Mouse (Mus musculus) heart, postnatal 25 days (tissue): Measurements from ENCODE around the gene Xrn2. TPM values are rescaled to one million over a fixed set of nuclear protein-coding genes. Genes with fewer than 3 reads are reported as not detected.
A peak's percentile ranks its signal among the peaks of the same experiment; 100 is the strongest.
"Not testable (repeated sequence)": the region's sequence is repeated elsewhere in the genome, so short reads cannot be mapped to it uniquely, and the experiment has no call there.

Experiments
- DNase-seq: peaks from one replicate; pipeline ENCODE4 v3.0.0; 2022; ENCODE audit warnings: low spot score
- intact Hi-C: fragments of 180-260 bp; cut with DNase I; formaldehyde crosslinking; loops from one replicate; pipeline ENCODE4 v1.15.1; 2025
- total RNA-seq, 2 experiments: library from RNA; stranded (reverse); gene quantifications; 2 replicates each; pipeline ENCODE4 v1.2.3; 2021

Gene Xrn2
- 10 to 100 TPM; 21.7 to 21.8 TPM for total RNA-seq

GRCm38 (mm10) chr2:147012623-147013184, at the start of gene Xrn2:
Xrn2 (plus strand) TSS chr2:147012996.
- DNase-seq: peak; percentile 90
- intact Hi-C loops: loop anchor here (5.0 to 10.0 kb wide), 3 partner anchors 50 to 498 kb away; partner anchors contain the start of genes Kiz and Ralgapa2

DNA sequence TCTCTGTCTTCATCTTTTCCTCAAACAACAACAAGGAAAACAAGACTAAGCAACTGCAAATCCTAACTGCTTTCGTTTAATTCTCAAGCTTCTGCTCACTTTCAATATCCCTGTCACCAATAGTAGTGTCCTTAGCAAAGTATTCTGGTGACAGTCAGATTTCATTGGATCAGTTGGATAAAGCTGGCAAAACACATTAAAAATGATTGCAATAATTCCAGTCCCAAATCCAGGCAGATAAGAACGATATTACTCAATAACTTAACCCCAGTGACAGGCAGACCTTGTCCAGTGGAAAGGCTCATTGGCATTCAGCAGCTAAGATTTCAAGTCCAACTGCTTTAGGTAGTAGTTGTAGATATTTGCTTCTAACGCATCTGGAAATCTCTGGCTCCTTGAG, 37.8 kb upstream of the Xrn2 start:
- intact Hi-C loops: no loop called here
- no peak for DNase-seq

- no peak for DNase-seq
- intact Hi-C loops: no loop called here
Observed at GRCm38 (mm10) chr2:146975453-146976028, 37.3 kb upstream of the Xrn2 start.

DNA sequence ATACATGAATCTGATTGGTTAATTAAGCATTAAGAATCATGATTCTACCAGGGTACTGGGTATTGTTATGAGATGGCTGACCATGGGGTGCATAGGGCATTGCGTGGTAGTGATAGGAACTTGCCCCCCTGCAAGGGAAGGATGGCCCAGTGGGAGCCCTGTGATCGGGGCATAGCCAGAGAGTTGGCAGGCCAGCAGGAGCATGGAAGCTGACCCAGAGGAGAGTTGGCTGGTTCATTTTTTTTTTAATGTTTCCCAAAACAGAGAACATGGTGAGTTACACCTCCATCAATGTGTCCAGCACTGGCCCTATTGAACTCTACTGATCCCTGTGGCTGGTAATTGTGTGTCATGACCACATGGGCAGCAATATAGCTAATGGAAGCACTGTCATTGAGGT, 30.0 kb upstream of the Xrn2 start:
- intact Hi-C loops: no loop called here
- no peak for DNase-seq

- intact Hi-C loops: no loop called here
- no peak for DNase-seq
Observed at GRCm38 (mm10) chr2:146984831-146985230, 28.0 kb upstream of the Xrn2 start.

- no peak for DNase-seq
- intact Hi-C loops: no loop called here
Observed at GRCm38 (mm10) chr2:146985807-146986206, 27.0 kb upstream of the Xrn2 start.

GRCm38 (mm10) chr2:146986429-146986828, 26.4 kb upstream of the Xrn2 start:
- no peak for DNase-seq
- intact Hi-C loops: no loop called here

DNA sequence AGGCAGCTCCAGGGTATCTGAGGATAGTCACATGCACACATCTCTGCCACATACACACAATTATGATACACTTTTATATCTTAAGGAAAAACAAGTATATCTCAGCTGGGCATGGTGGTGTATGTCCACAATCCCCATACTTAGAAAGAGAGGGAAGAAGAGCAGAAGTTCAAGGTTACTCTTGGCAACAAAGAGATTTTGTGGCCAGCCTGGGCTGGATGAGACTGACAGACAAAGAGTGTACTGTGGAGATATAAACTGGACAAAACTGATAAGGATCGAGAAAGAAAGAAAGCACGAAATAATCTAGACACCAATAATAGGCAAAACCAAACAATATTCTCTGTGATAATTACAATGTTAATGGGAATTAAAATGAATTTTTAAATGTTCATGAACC, 5.5 kb upstream of the Xrn2 start:
- intact Hi-C loops: no loop called here
- DNase-seq: no peak

DNA sequence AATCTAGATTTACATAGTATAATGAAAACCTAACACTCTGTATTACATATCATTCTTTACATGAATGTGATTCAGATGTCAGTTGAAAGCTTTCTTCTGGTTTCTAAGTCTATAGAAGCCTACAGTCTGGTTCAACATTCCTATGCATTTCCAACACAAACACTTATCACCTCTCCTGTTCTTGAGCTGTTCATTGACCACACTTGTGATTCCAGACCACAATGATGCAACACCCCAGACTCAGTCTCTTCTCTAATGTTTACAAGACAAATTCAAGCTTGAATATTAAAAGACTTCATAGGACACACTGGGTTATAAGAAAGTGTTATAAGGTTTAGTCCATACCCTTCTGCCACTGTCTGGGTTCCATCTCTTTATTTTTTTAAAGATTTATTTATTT, 3.7 kb upstream of the Xrn2 start:
- intact Hi-C loops: no loop called here
- DNase-seq: no peak

- intact Hi-C loops: loop anchor here (5.0 to 10.0 kb wide), 3 partner anchors 48 to 495 kb away; partner anchors contain the start of genes Kiz and Ralgapa2
- no peak for DNase-seq
Observed at GRCm38 (mm10) chr2:147010141-147010540, 2.7 kb upstream of the Xrn2 start.

- intact Hi-C loops: loop anchor here (5.0 to 10.0 kb wide), 3 partner anchors 49 to 496 kb away; partner anchors contain the start of genes Kiz and Ralgapa2
- DNase-seq: no peak
Observed at GRCm38 (mm10) chr2:147010952-147011351, 1.8 kb upstream of the Xrn2 start.

DNA sequence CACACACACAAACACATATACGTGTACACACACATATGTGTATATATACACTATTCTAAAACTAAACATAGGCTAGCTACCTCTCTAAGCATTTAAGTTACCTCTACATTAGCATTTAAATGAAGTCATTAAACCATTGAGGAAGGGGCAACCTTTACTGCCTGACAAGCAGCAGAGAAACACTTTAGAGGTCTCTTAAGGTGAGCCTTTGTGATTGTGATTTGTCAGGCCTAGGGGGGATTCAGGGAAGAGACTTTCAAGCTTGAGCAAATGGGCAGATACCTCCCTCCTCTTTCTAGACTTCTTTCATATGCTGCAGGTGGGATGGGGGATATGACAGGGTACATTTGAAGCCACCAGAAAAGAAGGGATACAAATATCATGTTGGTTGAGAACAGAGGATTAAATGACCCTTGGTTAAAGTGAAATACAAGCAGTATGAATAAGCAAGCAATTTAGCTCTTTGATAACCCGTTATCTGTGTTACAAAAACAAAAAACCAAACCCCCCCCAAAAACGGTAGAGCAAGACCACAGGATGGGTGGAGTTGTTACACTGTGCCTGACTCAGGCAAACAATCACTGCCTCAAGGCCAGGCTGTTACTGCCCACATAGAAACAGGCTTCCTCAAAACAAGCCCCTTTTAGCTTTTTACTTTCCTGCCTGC, 1.2 kb upstream of the Xrn2 start:
- no peak for DNase-seq
- intact Hi-C loops: loop anchor here (5.0 to 10.0 kb wide), 3 partner anchors 49 to 497 kb away; partner anchors contain the start of genes Kiz and Ralgapa2

DNA sequence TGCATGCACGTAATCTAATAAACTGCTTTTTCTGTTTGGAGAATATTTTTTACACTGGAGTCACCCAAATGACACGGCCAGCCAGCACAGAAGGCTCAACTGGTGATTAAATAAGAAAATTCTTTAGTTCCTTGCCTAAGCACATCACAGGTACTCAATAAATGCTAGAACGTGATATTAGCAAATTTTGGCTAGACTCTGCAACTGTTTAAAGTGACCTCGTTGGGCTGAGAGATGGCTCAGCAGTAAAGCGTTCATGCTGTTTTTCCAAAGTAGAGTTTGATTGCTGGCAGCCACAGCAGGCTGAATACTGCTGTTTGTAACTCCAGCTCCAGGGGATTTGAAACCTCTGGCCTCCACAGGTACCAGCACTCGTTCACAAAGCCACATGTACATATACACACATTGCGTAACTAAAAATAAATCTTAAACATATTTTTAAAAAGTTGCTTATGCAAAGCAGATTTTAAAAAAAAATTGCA, 614 bp upstream of the Xrn2 start:
- DNase-seq: no peak
- intact Hi-C loops: loop anchor here (5.0 to 10.0 kb wide), 3 partner anchors 50 to 497 kb away; partner anchors contain the start of genes Kiz and Ralgapa2

- no peak for DNase-seq
- intact Hi-C loops: loop anchor here (5.0 to 10.0 kb wide), 3 partner anchors 51 to 499 kb away; partner anchors contain the start of genes Kiz and Ralgapa2
Observed at GRCm38 (mm10) chr2:147013194-147013969, 586 bp downstream of the Xrn2 start.

DNA sequence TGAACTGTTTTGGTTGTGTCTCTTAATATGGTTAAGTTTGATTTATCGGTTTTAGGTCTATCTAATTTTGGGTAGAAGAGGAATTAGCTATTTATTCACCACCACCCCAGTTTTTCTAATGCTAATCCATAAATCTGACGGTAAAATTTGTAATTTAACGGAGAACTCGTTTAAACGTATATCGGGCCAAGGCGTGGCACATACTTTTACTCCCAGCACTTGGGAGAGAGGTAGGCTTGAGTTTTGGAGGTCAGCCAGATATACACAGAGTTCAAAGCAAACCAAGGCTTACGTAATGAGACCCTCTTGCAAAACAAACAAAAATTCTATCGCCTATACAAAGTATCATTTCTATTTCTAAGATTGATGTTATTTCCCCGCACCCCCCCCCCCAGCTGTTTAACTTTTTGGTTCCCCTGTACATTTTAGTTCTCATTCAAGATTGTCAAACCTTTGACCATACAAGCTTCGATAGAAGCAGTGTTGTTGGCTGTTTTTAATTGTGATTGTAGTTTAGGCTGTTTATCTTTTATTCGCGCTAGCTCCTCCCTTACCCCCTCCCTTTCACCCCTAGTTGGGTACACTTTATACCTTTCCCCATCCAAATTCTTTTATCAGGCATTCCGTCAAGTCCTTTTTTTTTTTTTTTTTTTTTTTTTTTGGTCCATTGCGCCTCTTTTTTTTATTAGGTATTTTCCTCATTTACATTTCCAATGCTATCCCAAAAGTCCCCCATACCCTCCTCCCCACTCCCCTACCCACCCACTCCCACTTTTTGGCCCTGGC, 1.5 kb downstream of the Xrn2 start:
- DNase-seq: no peak
- intact Hi-C loops: loop anchor here (5.0 to 10.0 kb wide), 3 partner anchors 52 to 499 kb away; partner anchors contain the start of genes Kiz and Ralgapa2

DNA sequence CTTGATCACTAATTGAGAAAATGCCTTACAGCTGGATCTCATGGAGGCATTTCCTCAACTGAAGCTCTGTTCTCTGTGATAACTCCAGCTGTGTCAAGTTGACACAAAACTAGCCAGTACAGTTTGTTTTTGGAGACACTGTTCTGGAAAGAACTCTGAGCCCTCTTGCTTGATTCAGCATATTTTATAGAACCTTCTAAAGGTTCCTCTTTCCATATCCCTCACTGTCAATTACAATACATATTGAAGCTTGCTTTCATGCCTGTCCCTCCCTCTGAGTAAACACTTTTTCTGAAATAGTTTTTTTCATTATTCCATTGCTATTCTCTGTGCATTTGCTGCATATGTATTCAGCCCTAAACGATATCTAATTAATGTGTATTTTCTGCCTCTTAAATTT, 9.2 kb downstream of the Xrn2 start:
- intact Hi-C loops: not testable (repeated sequence)

GRCm38 (mm10) chr2:147023067-147023466, 10.3 kb downstream of the Xrn2 start:
- intact Hi-C loops: no loop called here
- no peak for DNase-seq

More for the DNA sequence above, 9.2 kb downstream of the Xrn2 start:
- not testable (repeated sequence) for DNase-seq

DNA sequence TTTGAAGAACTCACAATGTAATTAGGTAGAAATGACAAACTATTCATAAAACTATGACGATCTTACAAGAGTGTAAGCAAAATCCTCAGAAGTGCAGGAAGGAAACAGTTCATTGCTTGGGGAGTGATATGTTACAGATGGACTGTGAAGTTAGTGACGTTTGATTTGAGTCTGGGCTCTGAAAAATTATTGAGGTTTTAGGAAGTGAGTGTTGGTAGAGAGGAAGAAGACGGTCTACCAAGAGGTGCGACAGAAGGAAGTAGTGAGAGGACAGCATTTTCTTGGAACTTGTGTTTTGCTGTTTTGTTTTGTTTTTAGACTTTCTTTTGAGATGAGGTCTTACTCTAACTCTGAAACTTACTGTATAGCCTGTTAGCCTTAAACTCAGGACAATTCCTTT, 10.8 kb downstream of the Xrn2 start:
- intact Hi-C loops: no loop called here

DNA sequence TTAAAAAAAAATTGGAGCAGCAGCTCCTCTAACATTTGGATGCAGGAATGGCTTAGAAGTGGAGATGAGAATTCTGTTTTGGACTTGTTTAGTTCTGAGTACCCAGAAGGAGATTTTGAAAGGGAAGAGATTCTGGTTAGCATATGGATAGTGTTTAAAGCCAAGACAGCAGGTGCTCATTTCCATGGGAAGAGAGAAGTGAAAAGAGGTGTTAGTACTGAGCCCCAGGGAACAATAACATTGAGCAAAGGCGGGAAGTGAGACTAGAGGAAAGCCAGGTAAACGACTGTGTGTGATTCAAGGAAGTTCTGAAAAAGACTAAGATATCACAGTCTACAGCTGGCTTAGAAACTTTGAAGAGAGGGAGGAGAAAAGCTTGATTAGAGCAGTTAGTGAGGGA, 20.3 kb downstream of the Xrn2 start:
- intact Hi-C loops: no loop called here
- DNase-seq: no peak

More for the DNA sequence above, 10.8 kb downstream of the Xrn2 start:
- no peak for DNase-seq
